9 mouse cellular contexts compared by ENCODE assay signal in genomic region chr13:55494883-55495621, GRCm38 (mm10). TPM values are rescaled to one million over a fixed set of nuclear protein-coding genes. Genes with fewer than 3 reads are reported as not detected.
DNase-seq lines count a peak whose midpoint lies in the region; ATAC-seq and TF ChIP-seq lines count a peak whose summit lies in the region.
"Had no signal": no experiment of that assay in that cellular context is flagged by ENCODE, and none has a peak within 500 bp of the region (broad histone marks: within the 10 kb centered on the region; RNA-seq: fewer than 3 reads in every experiment).

No protein-coding gene starts in this region.

- H3K27ac ChIP-seq in kidney, adult 2 months (ENCODE audit: insufficient read depth, low read depth, low read length): no peak overlapping the region
- no peak overlapping the region for H3K27ac ChIP-seq in heart, embryonic 16.5 days (ENCODE audit: low read length)
- no peak overlapping the region for H3K27ac ChIP-seq in stomach, embryonic 14.5 days (ENCODE audit: low read length)

- TF ChIP-seq CTCF in kidney, adult 2 months (conservative IDR thresholded peaks at IDR 0.05; ENCODE audit: insufficient read depth, insufficient read length, low read depth, low read length): no peak

- H3K4me2 ChIP-seq in heart, embryonic 16.5 days (ENCODE audit: low read depth, low read length): peak overlapping the region; percentile 15; the same call in 1 of the 2 replicates
- no peak overlapping the region for H3K4me2 ChIP-seq in stomach, embryonic 14.5 days (replicated peaks; ENCODE audit: low read depth, low read length)

- no peaks in the 10 kb centered on the region for H3K36me3 ChIP-seq in kidney, adult 2 months (ENCODE audit: control insufficient read depth, insufficient read depth, low read length)
- peaks cover 9% of the 10 kb centered on the region; the same call in 1 of the 2 replicates for H3K36me3 ChIP-seq in heart, embryonic 16.5 days (ENCODE audit: control insufficient read depth, insufficient read depth)
- H3K36me3 ChIP-seq in stomach, embryonic 14.5 days (ENCODE audit: control insufficient read depth, insufficient read depth, low read length): peaks cover 18% of the 10 kb centered on the region

- H3K4me1 ChIP-seq in kidney, adult 2 months (ENCODE audit: control insufficient read depth, insufficient read depth, low read length): no peaks in the 10 kb centered on the region
- peaks cover 18% of the 10 kb centered on the region for H3K4me1 ChIP-seq in heart, embryonic 16.5 days (ENCODE audit: control insufficient read depth, insufficient read depth, low read length)
- no peaks in the 10 kb centered on the region; the same call in 1 of the 2 replicates for H3K4me1 ChIP-seq in stomach, embryonic 14.5 days (ENCODE audit: control insufficient read depth, insufficient read depth, low read length)

- peak; percentile 95 for ATAC-seq in heart, embryonic 16.5 days (replicated peaks; ENCODE audit: extremely low read depth, insufficient read depth, low FRiP score)
- ATAC-seq in stomach, embryonic 14.5 days (ENCODE audit: insufficient number of reproducible peaks, insufficient read depth, low FRiP score, low read depth): peak; percentile 57; the same call in 1 of the 2 replicates

- 35% methylated on average over 18 of the region's 18 CpGs for WGBS in kidney, adult 2 months
- 5% methylated on average over 18 of the region's 18 CpGs for WGBS in heart, embryonic 16.5 days
- WGBS in stomach, embryonic 14.5 days: 17% methylated on average over 18 of the region's 18 CpGs

- no peak overlapping the region for H3K9ac ChIP-seq in heart, embryonic 16.5 days (ENCODE audit: low read length)
- H3K9ac ChIP-seq in stomach, embryonic 14.5 days (replicated peaks; ENCODE audit: low read depth, low read length): no peak overlapping the region

- H3K4me3 ChIP-seq in kidney, adult 2 months (ENCODE audit: insufficient read depth, low read depth, low read length): no peak overlapping the region
- H3K4me3 ChIP-seq in heart, embryonic 16.5 days (ENCODE audit: low read length): no peak overlapping the region
- no peak overlapping the region for H3K4me3 ChIP-seq in stomach, embryonic 14.5 days (ENCODE audit: low read depth, low read length)
- H3K4me3 ChIP-seq: erythroblast, embryonic 14.5 days had no signal

- TF ChIP-seq POLR2A in kidney, adult 2 months (IDR thresholded peaks at IDR 0.05; ENCODE audit: low read depth, low read length): no peak

- H3K27me3 ChIP-seq in kidney, adult 2 months (replicated peaks; ENCODE audit: control insufficient read depth, insufficient read depth, low read length): no peaks in the 10 kb centered on the region
- peaks cover 56% of the 10 kb centered on the region for H3K27me3 ChIP-seq in heart, embryonic 16.5 days (ENCODE audit: control insufficient read depth, insufficient read depth, low read length)
- no peaks in the 10 kb centered on the region for H3K27me3 ChIP-seq in stomach, embryonic 14.5 days (ENCODE audit: control insufficient read depth, insufficient read depth, low read length)

- no peaks in the 10 kb centered on the region for H3K9me3 ChIP-seq in heart, embryonic 16.5 days (replicated peaks; ENCODE audit: control insufficient read depth, low read length)
- H3K9me3 ChIP-seq in stomach, embryonic 14.5 days (ENCODE audit: control insufficient read depth, low read depth, low read length): no peaks in the 10 kb centered on the region

- peak; percentile 47 for DNase-seq in kidney, adult 2 months
- DNase-seq in kidney, adult 8-10 months: no peak
- peak; percentile 76 to 80 for DNase-seq in cerebellum, postnatal 36 days
- DNase-seq in lung, adult 18-20 months: peak; percentile 56 to 66
- no peak for DNase-seq in natural killer cell, adult 2 months (ENCODE audit: low spot score in 2 of 2)
- no peak for DNase-seq in right cerebral cortex, postnatal 14 days

RNA-seq across cellular contexts. Expression of gene Dbn1, which starts 7.1 kb away (rescaled TPM):
- 16.9 and 21.0 TPM in 2 replicates for polyA plus RNA-seq in kidney, adult 2 months (2012; rRNA removed)
- 59.4 and 62.5 TPM in 2 replicates for polyA plus RNA-seq in heart, embryonic 16.5 days (2015; fragmentation: Nextera tagmentation; extraction: Ambion mirVana)
- polyA plus RNA-seq in stomach, embryonic 14.5 days (2014; fragmentation: Nextera tagmentation; extraction: Ambion mirVana): 118 and 120 TPM in 2 replicates

RNA-seq across cellular contexts. Expression of gene Pdlim7, which starts 18.4 kb away (rescaled TPM):
- polyA plus RNA-seq in kidney, adult 2 months (2012; rRNA removed): 22.8 and 23.5 TPM in 2 replicates
- polyA plus RNA-seq in heart, embryonic 16.5 days (2015; fragmentation: Nextera tagmentation; extraction: Ambion mirVana): 229 and 248 TPM in 2 replicates
- 257 and 270 TPM in 2 replicates for polyA plus RNA-seq in stomach, embryonic 14.5 days (2014; fragmentation: Nextera tagmentation; extraction: Ambion mirVana)

RNA-seq across cellular contexts. Expression of gene Prr7, which starts 31.0 kb away (rescaled TPM):
- polyA plus RNA-seq in kidney, adult 2 months (2012; rRNA removed): 0.64 and 0.81 TPM in 2 replicates
- polyA plus RNA-seq in heart, embryonic 16.5 days (2015; fragmentation: Nextera tagmentation; extraction: Ambion mirVana): 0.25 and 0.28 TPM in 2 replicates
- polyA plus RNA-seq in stomach, embryonic 14.5 days (2014; fragmentation: Nextera tagmentation; extraction: Ambion mirVana): 0.87 and 1.4 TPM in 2 replicates

RNA-seq across cellular contexts. Expression of gene Dok3, which starts 34.0 kb away (rescaled TPM):
- polyA plus RNA-seq in kidney, adult 2 months (2012; rRNA removed): 4.7 and 7.7 TPM in 2 replicates
- 1.9 and 2.2 TPM in 2 replicates for polyA plus RNA-seq in heart, embryonic 16.5 days (2015; fragmentation: Nextera tagmentation; extraction: Ambion mirVana)
- 2.1 and 2.4 TPM in 2 replicates for polyA plus RNA-seq in stomach, embryonic 14.5 days (2014; fragmentation: Nextera tagmentation; extraction: Ambion mirVana)

RNA-seq across cellular contexts. Expression of gene Ddx41, which starts 41.4 kb away (rescaled TPM):
- polyA plus RNA-seq in kidney, adult 2 months (2012; rRNA removed): 68.5 and 71.2 TPM in 2 replicates
- 31.9 and 32.1 TPM in 2 replicates for polyA plus RNA-seq in heart, embryonic 16.5 days (2015; fragmentation: Nextera tagmentation; extraction: Ambion mirVana)
- polyA plus RNA-seq in stomach, embryonic 14.5 days (2014; fragmentation: Nextera tagmentation; extraction: Ambion mirVana): 61.5 and 67.6 TPM in 2 replicates

Comparison
In these comparisons a context has a peak if more than half of its experiments do, and no peak if none do; other contexts are left out.
1. DNase-seq: peak in kidney, adult 2 months (single experiment), cerebellum, postnatal 36 days (2 of 2) and lung, adult 18-20 months (2 of 2); none in kidney, adult 8-10 months (0 of 2), natural killer cell, adult 2 months (0 of 2) and right cerebral cortex, postnatal 14 days (single experiment).